Mouse (Mus musculus) 3T3-L1 (cell line): ENCODE results near the gene Plg.

ENCODE experiments used
- DNase-seq: peaks from one replicate; pipeline ENCODE4 v3.0.0-alpha.2; 2015; ENCODE audit warnings: low read depth, low spot score

Plg gene

GRCm38 (mm10) chr17:12377981-12378705 is at the start of gene Plg:
Gene Plg, plus strand, starts transcription at chr17:12378608.
- no peak for DNase-seq

- no peak for DNase-seq
Observed at GRCm38 (mm10) chr17:12335115-12335514, 43.3 kb upstream of the Plg start.

- DNase-seq, result no peak
Observed at GRCm38 (mm10) chr17:12336073-12336868, 42.1 kb upstream of the Plg start.

- DNase-seq, result no peak
Observed at GRCm38 (mm10) chr17:12337156-12337555, 41.3 kb upstream of the Plg start.

GRCm38 (mm10) chr17:12343702-12344376 is 34.6 kb upstream of the Plg start:
- no peak for DNase-seq

- DNase-seq, result no peak
Observed at GRCm38 (mm10) chr17:12347462-12347861, 30.9 kb upstream of the Plg start.

GRCm38 (mm10) chr17:12351564-12351963 is 26.8 kb upstream of the Plg start:
- DNase-seq, result no peak

- no peak for DNase-seq
Observed at GRCm38 (mm10) chr17:12352781-12353180, 25.6 kb upstream of the Plg start.

GRCm38 (mm10) chr17:12359876-12360275 is 18.5 kb upstream of the Plg start:
- no peak for DNase-seq

GRCm38 (mm10) chr17:12363601-12364425 is 14.6 kb upstream of the Plg start:
- DNase-seq, result peak; percentile 89

- no peak for DNase-seq
Observed at GRCm38 (mm10) chr17:12364426-12364735, 14.0 kb upstream of the Plg start.

GRCm38 (mm10) chr17:12367373-12367930 is 11.0 kb upstream of the Plg start:
- DNase-seq, result peak; percentile 88

GRCm38 (mm10) chr17:12369393-12369792 is 9.0 kb upstream of the Plg start:
- no peak for DNase-seq

- peak; percentile 26 for DNase-seq
Observed at GRCm38 (mm10) chr17:12370289-12370688, 8.1 kb upstream of the Plg start.

GRCm38 (mm10) chr17:12371310-12371925 is 7.0 kb upstream of the Plg start:
- peak; percentile 80 for DNase-seq

GRCm38 (mm10) chr17:12372021-12372420 is 6.4 kb upstream of the Plg start:
- DNase-seq, result peak; percentile 84

- DNase-seq, result no peak
Observed at GRCm38 (mm10) chr17:12373601-12374144, 4.7 kb upstream of the Plg start.

- DNase-seq, result no peak
Observed at GRCm38 (mm10) chr17:12380287-12380686, 1.9 kb downstream of the Plg start.

- DNase-seq, result no peak
Observed at GRCm38 (mm10) chr17:12381579-12381978, 3.2 kb downstream of the Plg start.

GRCm38 (mm10) chr17:12382531-12382930 is 4.1 kb downstream of the Plg start:
- DNase-seq, result no peak
